ENCODE assay signal across 13 mouse cellular contexts in genomic region chr1:90100360-90101232, GRCm38 (mm10). TPM values are rescaled to one million over a fixed set of nuclear protein-coding genes. Genes with fewer than 3 reads are reported as not detected.
DNase-seq lines count a peak whose midpoint lies in the region; ATAC-seq and TF ChIP-seq lines count a peak whose summit lies in the region.
"Had no signal": no experiment of that assay in that cellular context is flagged by ENCODE, and none has a peak within 500 bp of the region (broad histone marks: within the 10 kb centered on the region; RNA-seq: fewer than 3 reads in every experiment).

No protein-coding gene starts in this region.

- H3K27me3 ChIP-seq in heart, embryonic 13.5 days (replicated peaks) = no peaks in the 10 kb centered on the region
- H3K27me3 ChIP-seq in lung, postnatal 0 days (replicated peaks; ENCODE audit: insufficient read depth, low read length) = no peaks in the 10 kb centered on the region
- no peaks in the 10 kb centered on the region for H3K27me3 ChIP-seq in liver, postnatal 0 days (ENCODE audit: insufficient read depth, low read length)
- H3K27me3 ChIP-seq: liver, embryonic 15.5 days had no signal

- no peak overlapping the region for H3K4me2 ChIP-seq in heart, embryonic 13.5 days
- H3K4me2 ChIP-seq in lung, postnatal 0 days (replicated peaks; ENCODE audit: low read depth, low read length) = no peak overlapping the region
- H3K4me2 ChIP-seq in liver, postnatal 0 days (ENCODE audit: low read depth, low read length) = no peak overlapping the region
- H3K4me2 ChIP-seq: liver, embryonic 15.5 days had no signal

- WGBS in heart, embryonic 13.5 days = 61% methylated on average over 10 of the region's 10 CpGs
- WGBS in lung, postnatal 0 days = 60% methylated on average over 10 of the region's 10 CpGs
- WGBS in liver, postnatal 0 days (ENCODE audit: insufficient replicate concordance) = 76% methylated on average over 10 of the region's 10 CpGs

- no peak for DNase-seq in heart, adult 11 months
- peak; percentile 58 for DNase-seq in urinary bladder, postnatal 25 days (ENCODE audit: low spot score)
- no peak for DNase-seq in urinary bladder, postnatal 10 days (ENCODE audit: low spot score)
- DNase-seq in lung, postnatal 0 days (ENCODE audit: low spot score) = peak; percentile 61
- DNase-seq in yolk sac, embryonic 10.5 days (ENCODE audit: low spot score) = peak; percentile 36
- DNase-seq in liver, postnatal 0 days = no peak
- DNase-seq: adrenal gland, adult 8-10 months; B cell, adult 2 months; layer of hippocampus, postnatal 36 days had no signal

- no peak for ATAC-seq in heart, embryonic 13.5 days (ENCODE audit: extremely low read depth, insufficient number of reproducible peaks, low FRiP score, low TSS enrichment)
- ATAC-seq in lung, postnatal 0 days = peak; percentile 30
- no peak for ATAC-seq in liver, postnatal 0 days
- ATAC-seq in granulocyte monocyte progenitor cell, adult 5-6 weeks (replicated peaks; ENCODE audit: poor library complexity, severe bottlenecking) = no peak

- no peaks in the 10 kb centered on the region for H3K9me3 ChIP-seq in heart, embryonic 13.5 days
- H3K9me3 ChIP-seq in lung, postnatal 0 days (ENCODE audit: low read length) = no peaks in the 10 kb centered on the region
- H3K9me3 ChIP-seq in liver, postnatal 0 days (ENCODE audit: low read length) = no peaks in the 10 kb centered on the region
- H3K9me3 ChIP-seq: liver, embryonic 15.5 days had no signal

- TF ChIP-seq EP300 in lung, postnatal 0 days (IDR thresholded peaks at IDR 0.05) = no peak
- no peak for TF ChIP-seq EP300 in liver, postnatal 0 days (IDR thresholded peaks at IDR 0.05; ENCODE audit: low read depth)

- no peak overlapping the region for H3K9ac ChIP-seq in heart, embryonic 13.5 days
- H3K9ac ChIP-seq in lung, postnatal 0 days (replicated peaks; ENCODE audit: low read depth) = no peak overlapping the region
- no peak overlapping the region for H3K9ac ChIP-seq in liver, postnatal 0 days (replicated peaks)
- H3K9ac ChIP-seq: liver, embryonic 15.5 days had no signal

- no peak for TF ChIP-seq CTCF in lung, postnatal 0 days (IDR thresholded peaks at IDR 0.05)
- no peak for TF ChIP-seq CTCF in liver, postnatal 0 days (IDR thresholded peaks at IDR 0.05; ENCODE audit: low read depth)

- H3K4me1 ChIP-seq in heart, embryonic 13.5 days = no peaks in the 10 kb centered on the region
- H3K4me1 ChIP-seq in lung, postnatal 0 days (ENCODE audit: insufficient read depth, low read depth, low read length) = no peaks in the 10 kb centered on the region
- H3K4me1 ChIP-seq in liver, postnatal 0 days (ENCODE audit: insufficient read depth) = no peaks in the 10 kb centered on the region
- H3K4me1 ChIP-seq: liver, embryonic 15.5 days had no signal

- no peak overlapping the region for H3K4me3 ChIP-seq in heart, embryonic 13.5 days
- H3K4me3 ChIP-seq in lung, postnatal 0 days (ENCODE audit: low read depth, low read length) = no peak overlapping the region
- H3K4me3 ChIP-seq in liver, postnatal 0 days (ENCODE audit: low read depth, low read length) = no peak overlapping the region
- H3K4me3 ChIP-seq: liver, embryonic 15.5 days had no signal

- H3K27ac ChIP-seq in heart, embryonic 13.5 days (replicated peaks) = 0 out of 2 replicates have a peak overlapping the region, but pooled peaks have one; percentile 2
- H3K27ac ChIP-seq in lung, postnatal 0 days (ENCODE audit: low read length) = no peak overlapping the region
- no peak overlapping the region for H3K27ac ChIP-seq in liver, postnatal 0 days (ENCODE audit: low read depth)
- H3K27ac ChIP-seq: liver, embryonic 15.5 days had no signal

- no peaks in the 10 kb centered on the region for H3K36me3 ChIP-seq in heart, embryonic 13.5 days
- no peaks in the 10 kb centered on the region for H3K36me3 ChIP-seq in lung, postnatal 0 days (ENCODE audit: insufficient read depth, low read length)
- no peaks in the 10 kb centered on the region for H3K36me3 ChIP-seq in liver, postnatal 0 days (replicated peaks; ENCODE audit: insufficient read depth, low read length)
- H3K36me3 ChIP-seq: liver, embryonic 15.5 days had no signal

RNA-seq across cellular contexts. Expression of gene Iqca, which starts 52.6 kb away (rescaled TPM):
- 0.06 and 0.33 TPM in 2 replicates for polyA plus RNA-seq in heart, embryonic 13.5 days (2015; fragmentation: Nextera tagmentation; extraction: Ambion mirVana)
- polyA plus RNA-seq in lung, postnatal 0 days (2015; fragmentation: Nextera tagmentation; extraction: Ambion mirVana) = 4.6 and 5.7 TPM in 2 replicates
- 1.5 and 1.7 TPM in 2 replicates for polyA plus RNA-seq in liver, postnatal 0 days (2015; fragmentation: Nextera tagmentation; extraction: Ambion mirVana)
- not detected in 2 replicates for total RNA-seq in granulocyte monocyte progenitor cell, adult 5-6 weeks (2014; fragmentation: Nextera tagmentation)
- total RNA-seq in granulocyte monocyte progenitor cell, adult 5-6 weeks (2017) = not detected in 2 replicates
- total RNA-seq: adrenal gland, adult 8-10 months; neutrophil, adult 5-6 weeks had no signal

Comparison
In these comparisons a context has a peak if more than half of its experiments do, and no peak if none do; other contexts are left out.
1. DNase-seq: peak in urinary bladder, postnatal 25 days (single experiment), lung, postnatal 0 days (single experiment) and yolk sac, embryonic 10.5 days (single experiment); none in heart, adult 11 months (single experiment), urinary bladder, postnatal 10 days (single experiment) and liver, postnatal 0 days (single experiment).